Mouse (Mus musculus) naive thymus-derived CD4-positive, alpha-beta T cell, adult 2 months (primary cell): Measurements from ENCODE around the gene Eef1akmt3.

Experiments used
- DNase-seq: peaks from one replicate; pipeline ENCODE4 v3.0.0-alpha.2; 2011; ENCODE audit warnings: low read depth

Gene Eef1akmt3

GRCm38 (mm10) chr10:127050119-127050474 lies 8.8 kb upstream of the Eef1akmt3 start:
- no peak for DNase-seq

- DNase-seq, result peak; percentile 59
Observed at GRCm38 (mm10) chr10:127049395-127050118, 8.2 kb upstream of the Eef1akmt3 start.

GRCm38 (mm10) chr10:127048608-127049394 lies 7.5 kb upstream of the Eef1akmt3 start:
- no peak for DNase-seq

- DNase-seq, result no peak
Observed at GRCm38 (mm10) chr10:127047954-127048353, 6.6 kb upstream of the Eef1akmt3 start, which contains the start of gene Cyp27b1. Gene Cyp27b1 (plus strand): TSS chr10:127048250.

GRCm38 (mm10) chr10:127043187-127043586 lies 1.9 kb upstream of the Eef1akmt3 start:
- DNase-seq, result no peak

GRCm38 (mm10) chr10:127042468-127043115 lies 1.3 kb upstream of the Eef1akmt3 start:
- DNase-seq, result no peak

- peak; percentile 90 for DNase-seq
Observed at GRCm38 (mm10) chr10:127041774-127042338, 543 bp upstream of the Eef1akmt3 start.

- no peak for DNase-seq
Observed at GRCm38 (mm10) chr10:127040569-127041214, 621 bp downstream of the Eef1akmt3 start.

- no peak for DNase-seq
Observed at GRCm38 (mm10) chr10:127037641-127038040, 3.7 kb downstream of the Eef1akmt3 start.

GRCm38 (mm10) chr10:127036273-127036672 lies 5.0 kb downstream of the Eef1akmt3 start:
- DNase-seq, result no peak

- no peak for DNase-seq
Observed at GRCm38 (mm10) chr10:127033301-127033741, 8.0 kb downstream of the Eef1akmt3 start.

GRCm38 (mm10) chr10:127030336-127031296 lies 10.7 kb downstream of the Eef1akmt3 start, which contains the start of gene Tsfm:
Gene Tsfm (minus strand): TSS chr10:127030840.
- DNase-seq, result peak; percentile 91

GRCm38 (mm10) chr10:127018422-127018821 lies 22.9 kb downstream of the Eef1akmt3 start:
- no peak for DNase-seq

GRCm38 (mm10) chr10:127017071-127017470 lies 24.2 kb downstream of the Eef1akmt3 start:
- no peak for DNase-seq

GRCm38 (mm10) chr10:127016488-127016887 lies 24.8 kb downstream of the Eef1akmt3 start:
- no peak for DNase-seq

- no peak for DNase-seq
Observed at GRCm38 (mm10) chr10:127003806-127004205, 37.5 kb downstream of the Eef1akmt3 start.

GRCm38 (mm10) chr10:127003334-127003733 lies 38.0 kb downstream of the Eef1akmt3 start:
- DNase-seq, result no peak

- DNase-seq, result no peak
Observed at GRCm38 (mm10) chr10:127002765-127003164, 38.5 kb downstream of the Eef1akmt3 start.

- no peak for DNase-seq
Observed at GRCm38 (mm10) chr10:127002056-127002455, 39.3 kb downstream of the Eef1akmt3 start.

GRCm38 (mm10) chr10:127001297-127001696 lies 40.0 kb downstream of the Eef1akmt3 start:
- DNase-seq, result no peak
